Mouse (Mus musculus) heart, postnatal 0 days (tissue): Measurements from ENCODE around the gene Akr1d1.

ENCODE experiments used
- CTCF ChIP-seq: IDR thresholded peaks from 2 replicates; pipeline ENCODE4 v1.5.1; 2016; ENCODE audit warnings: antibody characterized with exemption, control low read depth, low read depth
- EP300 ChIP-seq: IDR thresholded peaks from 2 replicates; pipeline ENCODE4 v1.6.1; 2016; ENCODE audit warnings: antibody characterized with exemption, low read depth

DNA sequence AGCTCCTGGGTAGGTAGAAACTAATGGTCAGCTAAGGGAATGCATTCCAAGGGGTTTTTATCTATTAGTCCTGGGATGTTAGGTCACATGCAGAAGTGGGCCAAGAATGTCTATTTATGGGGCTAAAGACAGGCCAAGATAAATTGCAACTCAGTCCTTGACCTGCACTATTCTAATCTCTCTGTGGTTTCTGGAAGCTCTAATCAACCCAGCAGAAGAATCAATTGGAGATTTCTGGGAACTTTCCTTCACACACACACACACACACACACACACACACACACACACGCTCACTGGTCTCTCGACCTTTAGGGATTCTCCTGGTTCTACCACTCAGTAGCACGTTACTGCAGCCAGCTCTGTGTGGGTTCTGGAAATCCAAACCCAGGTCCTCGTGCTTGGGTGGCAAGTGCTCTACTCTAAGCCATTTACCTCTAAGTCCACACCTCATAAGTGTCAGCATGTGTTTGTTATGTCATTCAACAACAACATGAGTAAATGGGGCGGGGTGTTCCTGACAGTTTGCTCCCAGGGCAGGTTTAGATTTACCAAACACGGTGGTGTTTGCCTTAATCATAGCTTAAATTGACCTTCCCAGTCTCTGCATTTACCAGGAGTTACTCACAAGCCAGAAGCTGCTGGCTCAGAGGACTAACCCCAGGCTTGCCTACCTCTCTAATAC is 82.8 kb downstream of the Akr1d1 start:
- TF ChIP-seq CTCF (no peak), EP300 (no peak)
